Mouse (Mus musculus) spleen, adult 2 months (tissue): ENCODE measurements at regions not wholly inside any gene's neighbourhood (a gene's known extent, or its start where the extent isn't known, plus 50 kb on each side); places are given as distances from the start of the nearest gene placed in this dataset.

Experiments used
- CTCF ChIP-seq: fragments of 200-500 bp; IDR thresholded peaks from 2 replicates; pipeline ENCODE4 v1.5.1; 2011; ENCODE audit warnings: mild to moderate bottlenecking, inconsistent platforms; ENCODE audit not compliant: insufficient read depth, insufficient read length, insufficient replicate concordance; ENCODE audit errors: extremely low read depth
- POLR2A ChIP-seq: fragments of 200-500 bp; IDR thresholded peaks from 2 replicates; pipeline ENCODE4 v1.6.1; 2011; ENCODE audit warnings: low read depth, low read length, inconsistent platforms

DNA sequence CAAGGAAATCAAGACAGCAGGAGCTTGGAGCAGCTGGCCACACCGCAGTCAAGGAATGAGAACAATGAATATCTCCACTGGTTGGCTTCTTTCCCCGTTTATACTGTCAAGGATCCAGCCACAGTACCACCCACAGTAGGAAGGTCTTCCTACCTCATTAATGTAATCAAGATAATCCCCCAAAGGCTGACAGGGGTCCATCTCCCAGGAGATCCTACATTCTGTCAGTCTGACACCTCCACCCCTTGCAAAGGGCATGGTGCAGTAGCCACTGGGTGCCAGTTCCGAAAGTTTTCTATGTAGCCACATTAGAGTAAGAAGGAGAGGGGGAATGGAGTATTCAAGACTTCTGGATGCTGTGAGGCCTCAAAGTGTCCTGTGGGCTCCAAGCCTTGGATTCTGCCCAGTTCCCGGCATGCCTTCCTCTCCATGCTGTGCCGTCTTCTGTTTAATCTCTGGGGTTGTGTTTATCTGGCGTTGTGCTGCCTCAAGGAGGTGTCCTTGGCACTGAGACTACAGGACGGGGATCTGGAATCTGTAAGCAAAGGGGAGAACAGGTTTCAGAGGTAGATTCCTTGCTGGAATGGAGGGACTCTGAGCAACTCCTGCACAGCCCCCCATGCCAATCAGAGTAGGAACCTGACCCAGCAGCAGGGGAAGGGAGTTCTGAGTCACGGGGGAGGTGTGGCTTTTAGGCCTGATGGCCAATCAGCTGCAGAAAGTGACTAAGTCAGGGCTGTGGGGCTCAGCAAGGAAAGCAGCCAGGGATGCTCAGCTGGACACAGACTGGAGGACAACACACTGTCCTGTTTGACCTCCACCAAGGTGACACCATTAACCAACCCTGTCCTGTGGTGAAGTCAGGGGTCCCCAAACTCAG is 77.3 kb upstream of the Wscd1 start:
- TF ChIP-seq POLR2A (no peak), CTCF (no peak)
